Mouse (Mus musculus) brain, embryonic 14.5 days (tissue): ENCODE measurements around the gene Nav1. TPM values are rescaled to one million over a fixed set of nuclear protein-coding genes. Genes with fewer than 3 reads are reported as not detected.
A peak's percentile ranks its signal among the peaks of the same experiment; 100 is the strongest.

Experiments used
- DNase-seq: peaks from one replicate; pipeline ENCODE4 v3.0.0-alpha.2; 2011; ENCODE audit warnings: low read depth
- CTCF ChIP-seq: fragments of 200-500 bp; IDR thresholded peaks from 2 replicates; pipeline ENCODE4 v1.5.1; 2012; ENCODE audit warnings: inconsistent platforms, mild to moderate bottlenecking, moderate library complexity, borderline replicate concordance; ENCODE audit not compliant: insufficient read depth, insufficient read length; ENCODE audit errors: extremely low read depth
- POLR2A ChIP-seq: fragments of 200-500 bp; IDR thresholded peaks from 2 replicates; pipeline ENCODE4 v1.6.1; 2012; ENCODE audit warnings: mild to moderate bottlenecking, inconsistent platforms, borderline replicate concordance; ENCODE audit not compliant: poor library complexity, insufficient read depth, insufficient read length, severe bottlenecking; ENCODE audit errors: extremely low read depth
- polyA plus RNA-seq: library from polyadenylated mRNA; depleted of rRNA; stranded (reverse); fragments of >200 nt; gene quantifications from 2 replicates; pipeline ENCODE4 v1.2.3, GENCODE M21; 2012

Nav1 gene
- polyA plus RNA-seq, 1 experiment = 92.9 TPM

- DNase-seq = no peak
- TF ChIP-seq CTCF (no peak), POLR2A (no peak)
Measured at GRCm38 (mm10) chr1:135523344-135523743, 83.8 kb downstream of the Nav1 start.

GRCm38 (mm10) chr1:135520550-135521168 is 86.4 kb downstream of the Nav1 start:
- TF ChIP-seq POLR2A = no peak
- no peak for TF ChIP-seq CTCF
- DNase-seq = no peak

- DNase-seq = peak; percentile 93
- no peak for TF ChIP-seq CTCF
Measured at GRCm38 (mm10) chr1:135518661-135519060, 88.4 kb downstream of the Nav1 start.

- DNase-seq = no peak
- TF ChIP-seq CTCF (no peak), POLR2A (no peak)
Measured at GRCm38 (mm10) chr1:135517469-135517868, 89.6 kb downstream of the Nav1 start.

- no peak for DNase-seq
- TF ChIP-seq POLR2A = no peak
- no peak for TF ChIP-seq CTCF
Measured at GRCm38 (mm10) chr1:135516511-135517305, 90.4 kb downstream of the Nav1 start.

- no peak for TF ChIP-seq POLR2A
- DNase-seq = no peak
Measured at GRCm38 (mm10) chr1:135515633-135516238, 91.4 kb downstream of the Nav1 start.

- TF ChIP-seq CTCF (no peak), POLR2A (no peak)
- peak; percentile 34 for DNase-seq
Measured at GRCm38 (mm10) chr1:135514913-135515632, 92.0 kb downstream of the Nav1 start.

GRCm38 (mm10) chr1:135514046-135514445 is 93.0 kb downstream of the Nav1 start:
- no peak for DNase-seq
- TF ChIP-seq CTCF (no peak), POLR2A (no peak)

GRCm38 (mm10) chr1:135513464-135513863 is 93.6 kb downstream of the Nav1 start:
- peak; percentile 62 for DNase-seq
- TF ChIP-seq CTCF = no peak
- TF ChIP-seq POLR2A = no peak

- TF ChIP-seq POLR2A = peak; percentile 24; the same call in 1 of the 2 replicates
- TF ChIP-seq CTCF = no peak
- peak; percentile 93 for DNase-seq
Measured at GRCm38 (mm10) chr1:135510346-135510977, 96.6 kb downstream of the Nav1 start.
